Mouse (Mus musculus) forebrain, embryonic 14.5 days (tissue): ENCODE data around the gene Stk17b. TPM values are rescaled to one million over a fixed set of nuclear protein-coding genes. Genes with fewer than 3 reads are reported as not detected.

Experiments
- ATAC-seq: fragments of 200-750 bp; cut with Nextera tagmentation; 2 replicates; pipeline ENCODE4 v1.8.0; 2017; ENCODE audit warnings: mild to moderate bottlenecking, moderate library complexity
- DNase-seq: peaks from one replicate; pipeline ENCODE4 v3.0.0-alpha.2; 2015; ENCODE audit warnings: low spot score
- H3K27ac ChIP-seq: fragments of 300-500 bp; sonication (generic); 2 replicates; pipeline ENCODE4 v1.5.1; 2014; ENCODE audit warnings: low read depth, mild to moderate bottlenecking, control low read depth, low read length, moderate library complexity
- H3K27me3 ChIP-seq: fragments of 300-500 bp; sonication (generic); replicated peaks from 2 replicates; pipeline ENCODE4 v1.6.1; 2014; ENCODE audit warnings: low read length, control low read depth, mixed read lengths; ENCODE audit not compliant: control insufficient read depth, insufficient read depth
- H3K36me3 ChIP-seq: fragments of 300-500 bp; sonication (generic); 2 replicates; pipeline ENCODE4 v1.6.1; 2014; ENCODE audit warnings: low read length, control low read depth; ENCODE audit not compliant: control insufficient read depth, insufficient read depth
- H3K4me1 ChIP-seq: fragments of 300-500 bp; sonication (generic); 2 replicates; pipeline ENCODE4 v1.6.1; 2014; ENCODE audit warnings: antibody characterized with exemption, low read length, control low read depth; ENCODE audit not compliant: control insufficient read depth, insufficient read depth
- H3K4me2 ChIP-seq: fragments of 300-500 bp; sonication (generic); 2 replicates; pipeline ENCODE4 v1.6.1; 2014; ENCODE audit warnings: mild to moderate bottlenecking, control low read depth, low read length
- H3K4me3 ChIP-seq: fragments of 300-500 bp; sonication (generic); 2 replicates; pipeline ENCODE4 v1.5.1; 2014; ENCODE audit warnings: low read depth, low read length, control low read depth
- H3K9ac ChIP-seq: fragments of 300-500 bp; sonication (generic); 2 replicates; pipeline ENCODE4 v1.6.1; 2014; ENCODE audit warnings: mild to moderate bottlenecking, low read length, control low read depth, moderate library complexity
- H3K9me3 ChIP-seq: fragments of 300-500 bp; sonication (generic); replicated peaks from 2 replicates; pipeline ENCODE4 v1.6.1; 2016; ENCODE audit warnings: low read length, control low read depth, mixed read lengths; ENCODE audit not compliant: control insufficient read depth
- WGBS: fragments of 180-500 bp; shearing (Covaris S2); extraction: QIAGEN DNeasy Blood & Tissue Kit; methylation state at CpG from one replicate; pipeline ENCODE4 v1.1.7; 2014; 5-methylcytosine and 5-hydroxymethylcytosine counted together
- polyA plus RNA-seq: library from polyadenylated mRNA; unstranded; fragments of >200 nt; fragmentation: Nextera tagmentation; extraction: Ambion mirVana; gene quantifications from 2 replicates; pipeline ENCODE4 v1.2.1, GENCODE M21; 2014

The Stk17b gene
- 7.4 and 7.7 TPM in 2 replicates for polyA plus RNA-seq

DNA sequence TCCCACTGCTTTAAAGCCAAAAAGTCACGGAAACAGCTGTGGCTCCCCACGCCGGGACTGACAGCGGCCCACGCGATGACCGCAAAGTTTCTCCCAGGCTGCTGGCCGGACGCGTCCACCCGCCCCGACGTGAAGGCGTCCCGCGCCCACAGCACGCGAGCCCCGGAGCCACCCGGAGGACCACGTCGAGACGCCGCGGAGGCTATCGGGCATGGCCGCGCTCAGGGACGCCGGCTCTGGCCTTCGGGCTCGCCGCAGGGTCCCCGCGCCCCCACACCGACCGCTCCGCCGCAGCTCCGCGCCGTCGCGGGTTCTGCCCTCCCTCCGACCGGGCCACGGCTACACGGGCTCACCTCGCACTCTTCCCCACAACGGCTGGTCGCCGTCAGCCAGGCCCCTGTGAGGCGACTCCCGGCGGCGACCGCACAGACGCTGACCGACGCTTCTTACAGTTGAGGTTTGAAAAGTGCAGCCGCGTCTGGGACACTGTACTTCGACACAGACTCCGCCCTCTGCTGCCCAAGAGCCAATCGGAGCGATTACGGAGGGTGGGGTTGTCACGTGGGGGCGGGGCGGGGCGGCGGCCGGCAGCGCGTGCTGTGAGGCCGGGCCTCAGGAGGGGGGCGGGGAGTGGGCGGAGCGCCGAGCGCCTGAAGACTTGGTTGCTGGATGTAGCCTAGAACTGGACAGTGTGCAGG, at the start of gene Stk17b:
Stk17b (minus strand) TSS at position 504 of the 698 bp plus-strand sequence.
- H3K4me3 ChIP-seq = peak within 1 kb of the TSS; percentile 75
- 0 out of 2 replicates have a peak within 1 kb of the TSS, but pooled peaks have one; percentile 39 for H3K27ac ChIP-seq
- no peaks in the 10 kb centered on the region for H3K36me3 ChIP-seq
- DNase-seq (peak; percentile 95), ATAC-seq (peak; percentile 98)
- 0 out of 2 replicates have a peak, but pooled peaks cover 2% of the 10 kb centered on the region for H3K4me1 ChIP-seq
- under 1% methylated on average over 65 of the region's 81 CpGs for WGBS
- no peaks in the 10 kb centered on the region for H3K27me3 ChIP-seq
- no peaks in the 10 kb centered on the region for H3K9me3 ChIP-seq
- H3K4me2 ChIP-seq = peak within 1 kb of the TSS; percentile 78
- peak within 1 kb of the TSS; percentile 71 for H3K9ac ChIP-seq

DNA sequence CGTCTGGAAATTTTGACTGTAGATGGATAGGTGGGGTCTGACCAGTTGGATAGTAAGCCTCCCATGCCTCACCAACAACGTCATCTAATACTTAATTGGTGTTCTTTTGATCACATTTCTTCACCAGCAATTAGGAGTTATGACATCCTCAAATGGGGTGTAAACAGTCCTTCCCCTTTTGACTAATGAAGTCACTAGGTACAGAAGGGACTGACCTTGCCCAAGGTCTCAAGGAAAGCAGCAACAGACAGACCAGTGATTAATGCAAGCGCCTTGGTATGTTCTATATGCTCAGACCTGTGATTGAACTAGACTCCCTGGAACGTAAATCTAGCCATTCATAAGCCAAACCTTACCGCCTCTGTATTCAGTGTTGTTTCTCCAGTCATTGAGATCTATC, 45.3 kb upstream of the Stk17b start:
- Histone ChIP-seq H3K9ac (no peak overlapping the region), H3K36me3 (no peaks in the 10 kb centered on the region), H3K27ac (no peak overlapping the region), H3K27me3 (no peaks in the 10 kb centered on the region), H3K4me2 (no peak overlapping the region), H3K4me3 (no peak overlapping the region), H3K9me3 (no peaks in the 10 kb centered on the region), H3K4me1 (no peaks in the 10 kb centered on the region)
- 83% methylated on average over 5 of the region's 5 CpGs for WGBS
- ATAC-seq (no peak), DNase-seq (no peak)

DNA sequence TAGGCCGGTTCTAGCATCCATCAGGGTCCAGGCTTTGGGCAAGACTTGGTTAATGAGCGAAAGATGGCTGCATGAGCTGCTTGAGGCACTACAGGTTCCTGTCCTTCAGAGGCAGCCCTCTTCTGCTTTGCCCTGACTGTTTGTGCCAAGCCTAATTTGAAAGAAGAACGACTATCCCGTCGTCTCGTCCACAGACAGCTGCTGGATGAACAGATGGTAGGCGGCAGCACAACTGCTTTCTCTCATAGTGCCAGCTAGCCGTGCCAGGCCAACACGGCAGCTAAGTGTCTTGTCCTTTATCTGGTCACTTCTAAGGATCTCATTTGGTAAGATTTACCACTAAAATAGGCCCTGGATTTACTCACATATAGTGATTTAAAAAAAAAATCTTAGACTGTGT, 44.1 kb upstream of the Stk17b start:
- WGBS = 61% methylated on average over 9 of the region's 9 CpGs
- Histone ChIP-seq H3K4me1 (peaks cover 1% of the 10 kb centered on the region; the same call in 1 of the 2 replicates), H3K27ac (no peak overlapping the region), H3K4me2 (no peak overlapping the region), H3K9ac (no peak overlapping the region), H3K9me3 (no peaks in the 10 kb centered on the region), H3K27me3 (no peaks in the 10 kb centered on the region), H3K4me3 (no peak overlapping the region), H3K36me3 (no peaks in the 10 kb centered on the region)
- ATAC-seq = no peak
- peak; percentile 6 for DNase-seq

DNA sequence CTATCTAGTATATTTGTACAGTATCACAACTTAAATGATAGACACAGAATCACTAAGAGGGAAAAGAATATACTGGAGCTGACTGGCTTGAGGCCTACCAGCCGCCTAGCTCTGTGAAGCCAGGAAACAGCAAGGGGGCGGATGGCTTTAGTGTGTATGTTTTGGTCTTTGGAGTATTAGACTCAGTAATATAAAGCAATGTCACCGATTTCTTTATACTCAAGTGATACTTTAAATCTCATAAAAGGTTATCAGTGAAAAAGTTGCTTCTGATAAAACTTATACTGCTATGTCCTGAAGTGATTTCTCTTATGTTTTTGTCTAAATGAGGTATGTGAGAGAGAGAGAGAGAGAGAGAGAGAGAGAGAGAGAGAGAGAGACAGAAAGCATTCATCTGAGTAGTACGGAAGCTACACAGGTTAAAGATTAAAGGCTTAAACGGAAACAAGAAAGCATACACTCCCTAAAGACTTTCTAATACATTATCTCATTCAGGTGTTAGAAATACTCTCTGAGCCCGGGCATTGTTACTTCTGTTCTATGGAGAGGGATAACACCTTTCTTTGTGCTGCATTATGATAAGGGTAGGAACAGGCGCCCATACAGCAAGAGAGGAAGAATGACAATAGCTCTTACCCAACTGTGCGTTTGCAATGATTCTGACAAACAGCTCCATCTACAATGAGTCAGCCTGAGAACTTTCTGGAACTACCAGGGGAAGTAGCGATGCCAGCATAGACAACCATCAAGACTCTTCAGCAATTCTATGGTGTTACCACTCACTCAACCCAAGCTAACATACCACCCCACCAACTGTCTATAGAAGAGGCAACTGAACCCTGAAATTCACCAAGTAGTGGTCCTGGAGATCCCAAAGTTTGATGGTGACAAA, 39.7 kb upstream of the Stk17b start:
- ATAC-seq (no peak), DNase-seq (no peak)
- no peak overlapping the region for H3K27ac ChIP-seq
- WGBS = 80% methylated on average over 9 of the region's 9 CpGs
- H3K27me3 ChIP-seq = no peaks in the 10 kb centered on the region
- no peak overlapping the region for H3K9ac ChIP-seq
- H3K9me3 ChIP-seq = no peaks in the 10 kb centered on the region
- H3K4me2 ChIP-seq = no peak overlapping the region
- peaks cover 4% of the 10 kb centered on the region; the same call in 1 of the 2 replicates for H3K4me1 ChIP-seq
- no peak overlapping the region for H3K4me3 ChIP-seq
- no peaks in the 10 kb centered on the region for H3K36me3 ChIP-seq

DNA sequence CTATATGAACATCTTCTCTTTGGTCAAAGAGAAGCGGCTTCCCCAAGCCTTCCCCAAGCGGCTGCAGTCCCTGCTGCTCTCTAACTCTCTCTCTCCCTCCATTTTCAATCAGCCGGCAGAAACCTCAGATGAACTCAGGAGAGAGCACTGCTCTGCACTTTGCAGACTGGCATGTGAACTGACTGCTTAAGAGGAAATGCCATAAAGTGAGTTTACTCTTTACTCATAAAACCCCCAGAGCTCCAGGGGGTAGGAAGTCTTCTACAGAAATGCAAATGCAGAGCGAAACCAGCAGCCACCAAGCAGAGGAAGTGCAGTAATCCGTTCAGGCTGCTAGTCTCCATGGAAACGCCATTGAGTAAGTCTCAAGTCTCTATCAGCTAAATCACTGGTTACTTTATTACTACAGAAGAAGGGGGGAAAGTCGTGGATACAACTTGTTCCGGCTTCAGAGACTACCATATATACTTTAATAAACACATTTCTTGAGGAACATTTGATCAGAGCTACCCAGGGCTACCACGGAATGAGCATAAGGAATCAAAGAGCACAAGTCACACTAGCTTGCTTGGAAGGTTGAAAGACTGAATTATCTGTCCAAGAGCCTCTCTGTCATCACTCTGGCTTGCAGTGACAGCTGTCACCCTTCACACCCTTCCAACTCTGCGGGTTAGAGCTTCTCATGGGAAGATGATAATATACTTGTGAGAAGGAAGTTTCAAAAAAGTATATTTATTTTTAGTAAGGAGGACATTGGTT, 38.8 kb upstream of the Stk17b start:
- Histone ChIP-seq H3K4me1 (peaks cover 4% of the 10 kb centered on the region; the same call in 1 of the 2 replicates), H3K27me3 (no peaks in the 10 kb centered on the region), H3K36me3 (no peaks in the 10 kb centered on the region), H3K27ac (no peak overlapping the region), H3K9ac (no peak overlapping the region), H3K4me2 (peak overlapping the region; percentile 30), H3K4me3 (no peak overlapping the region), H3K9me3 (no peaks in the 10 kb centered on the region)
- 3% methylated on average over 10 of the region's 10 CpGs for WGBS
- DNase-seq (peak; percentile 81), ATAC-seq (peak; percentile 93)

DNA sequence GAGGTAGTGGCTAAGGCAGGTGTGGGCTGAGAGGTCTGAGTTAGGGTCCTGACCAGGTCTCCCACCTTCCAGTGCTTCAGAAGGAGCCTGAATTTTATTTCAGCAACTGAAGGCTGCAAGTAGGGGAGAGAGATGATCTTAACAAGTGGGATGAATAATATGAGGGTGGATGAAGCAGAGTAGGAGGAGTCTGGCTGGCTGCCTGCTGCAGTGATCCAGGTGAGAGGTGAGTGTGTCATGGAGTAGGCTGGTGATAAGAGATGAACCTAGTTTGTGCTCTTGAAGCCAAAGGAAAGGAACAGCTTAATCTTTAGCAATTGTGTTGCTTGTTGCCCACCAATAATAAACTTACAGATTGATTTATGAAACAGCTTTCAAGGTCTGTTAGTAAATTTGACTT, 37.0 kb upstream of the Stk17b start:
- Histone ChIP-seq H3K4me2 (no peak overlapping the region), H3K27me3 (no peaks in the 10 kb centered on the region), H3K4me1 (peaks cover 4% of the 10 kb centered on the region; the same call in 1 of the 2 replicates), H3K4me3 (no peak overlapping the region), H3K9ac (no peak overlapping the region), H3K27ac (no peak overlapping the region), H3K9me3 (no peaks in the 10 kb centered on the region), H3K36me3 (no peaks in the 10 kb centered on the region)
- DNase-seq = no peak
- ATAC-seq = no peak

DNA sequence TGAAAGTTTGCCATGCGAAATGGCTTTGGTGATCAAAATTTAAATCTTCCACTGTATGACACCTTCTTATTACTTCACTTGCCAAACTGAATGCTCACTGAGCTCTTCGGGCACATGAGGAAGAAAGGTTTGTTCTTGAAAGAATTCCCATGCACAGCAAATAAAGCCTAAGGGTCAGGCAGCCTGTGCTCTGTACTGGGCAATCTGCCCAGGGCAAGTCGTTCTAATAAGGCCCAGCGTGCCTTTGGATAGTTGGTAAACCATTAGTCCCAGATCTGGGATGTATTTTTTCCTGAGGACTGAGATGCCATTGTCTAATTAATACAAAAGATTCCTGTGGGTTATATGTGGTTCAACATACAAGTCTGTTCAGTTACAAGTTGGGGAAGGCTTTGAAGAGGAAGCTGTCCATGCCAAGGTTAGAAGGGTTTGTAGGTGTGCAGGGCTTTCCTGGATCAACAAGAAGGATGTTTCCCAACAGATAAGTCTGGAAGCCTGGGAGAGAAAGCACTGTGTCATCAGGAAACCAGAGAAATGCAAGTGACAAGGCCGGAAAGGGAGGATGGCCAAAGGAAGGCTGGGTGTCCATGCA, 35.1 kb upstream of the Stk17b start:
- Histone ChIP-seq H3K27ac (no peak overlapping the region), H3K4me1 (peaks cover 4% of the 10 kb centered on the region; the same call in 1 of the 2 replicates), H3K4me3 (no peak overlapping the region), H3K9ac (no peak overlapping the region), H3K4me2 (no peak overlapping the region), H3K27me3 (no peaks in the 10 kb centered on the region), H3K9me3 (no peaks in the 10 kb centered on the region), H3K36me3 (no peaks in the 10 kb centered on the region)
- peak; percentile 52 for DNase-seq
- ATAC-seq = no peak
- WGBS = 38% methylated on average over 5 of the region's 5 CpGs

DNA sequence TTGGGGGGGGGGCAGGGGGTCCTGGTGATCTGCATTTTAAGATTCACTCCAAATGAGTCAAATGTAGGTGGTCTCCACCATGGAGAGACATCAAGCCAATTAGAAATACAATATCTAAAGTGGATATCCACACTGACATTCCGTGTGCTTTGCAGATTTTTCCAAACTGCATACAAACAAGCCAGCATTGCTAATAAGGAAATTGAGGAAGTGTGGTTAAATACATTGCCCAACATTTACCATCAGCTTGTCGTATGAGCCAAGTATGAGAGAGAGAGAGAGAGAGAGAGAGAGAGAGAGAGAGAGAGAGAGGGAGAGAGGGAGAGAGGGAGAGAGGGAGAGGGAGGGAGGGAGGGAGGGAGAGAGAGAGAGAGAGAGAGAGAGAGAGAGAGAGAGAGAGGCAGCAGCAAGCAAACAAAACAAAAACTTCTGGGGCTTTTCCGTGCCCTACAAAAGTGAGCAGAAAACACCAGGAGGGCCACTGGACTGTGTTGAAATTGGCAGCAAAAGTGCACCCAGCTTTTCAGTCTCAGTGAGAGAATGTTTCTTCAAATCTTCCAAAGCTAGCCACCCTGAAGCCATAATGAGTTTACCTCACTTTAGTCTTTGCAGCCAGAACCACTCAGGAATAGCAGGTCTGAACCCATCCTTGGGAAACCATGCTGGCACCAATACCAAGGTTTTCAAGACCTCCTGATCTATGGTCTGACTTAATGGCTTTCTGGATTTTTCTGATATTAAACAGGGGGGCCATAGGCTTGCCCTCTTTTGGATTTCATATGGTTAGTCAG, 33.2 kb upstream of the Stk17b start:
- ATAC-seq = no peak
- H3K4me2 ChIP-seq = no peak overlapping the region
- H3K36me3 ChIP-seq = no peaks in the 10 kb centered on the region
- WGBS = 43% methylated on average over 3 of the region's 3 CpGs
- no peak overlapping the region for H3K4me3 ChIP-seq
- no peaks in the 10 kb centered on the region; the same call in 1 of the 2 replicates for H3K4me1 ChIP-seq
- no peak overlapping the region for H3K27ac ChIP-seq
- H3K9me3 ChIP-seq = no peaks in the 10 kb centered on the region
- no peak overlapping the region for H3K9ac ChIP-seq
- DNase-seq = no peak
- H3K27me3 ChIP-seq = no peaks in the 10 kb centered on the region
